Comparison of ENCODE assay signal across 22 mouse cellular contexts in genomic region chr13:78177381-78177950, GRCm38 (mm10). TPM values are rescaled to one million over a fixed set of nuclear protein-coding genes. Genes with fewer than 3 reads are reported as not detected.
DNase-seq lines count a peak whose midpoint lies in the region; ATAC-seq and TF ChIP-seq lines count a peak whose summit lies in the region.
"Had no signal": no experiment of that assay in that cellular context is flagged by ENCODE, and none has a peak within 500 bp of the region (broad histone marks: within the 10 kb centered on the region; RNA-seq: fewer than 3 reads in every experiment).

No protein-coding gene starts in this region.

- peaks cover 58% of the 10 kb centered on the region for H3K4me1 ChIP-seq in hindbrain, embryonic 10.5 days (replicated peaks)
- peaks cover 14% of the 10 kb centered on the region for H3K4me1 ChIP-seq in hindbrain, embryonic 16.5 days (ENCODE audit: control insufficient read depth, insufficient read depth, low read depth, low read length)
- peaks cover 47% of the 10 kb centered on the region for H3K4me1 ChIP-seq in embryonic facial prominence, embryonic 10.5 days
- H3K4me1 ChIP-seq in forebrain, postnatal 0 days (ENCODE audit: insufficient read depth): 0 out of 2 replicates have a peak, but pooled peaks cover 3% of the 10 kb centered on the region
- peaks cover 17% of the 10 kb centered on the region; the same call in 1 of the 2 replicates for H3K4me1 ChIP-seq in midbrain, embryonic 12.5 days
- H3K4me1 ChIP-seq: liver, embryonic 13.5 days had no signal

- H3K4me3 ChIP-seq in hindbrain, embryonic 10.5 days: peak overlapping the region; percentile 62
- H3K4me3 ChIP-seq in hindbrain, embryonic 16.5 days (ENCODE audit: low read length): no peak overlapping the region; the same call in 1 of the 2 replicates
- peak overlapping the region; percentile 60; the same call in 1 of the 2 replicates for H3K4me3 ChIP-seq in embryonic facial prominence, embryonic 10.5 days
- no peak overlapping the region for H3K4me3 ChIP-seq in forebrain, postnatal 0 days (ENCODE audit: low read depth, low read length)
- H3K4me3 ChIP-seq in midbrain, embryonic 12.5 days: peak overlapping the region; percentile 50
- H3K4me3 ChIP-seq: heart, embryonic 10.5 days; left cerebral cortex, adult 2 months; limb, embryonic 10.5 days; liver, embryonic 13.5 days; lung, embryonic 15.5 days; neural tube, embryonic 15.5 days had no signal

- WGBS in hindbrain, embryonic 10.5 days: 7% methylated on average over 5 of the region's 5 CpGs
- 24% methylated on average over 5 of the region's 5 CpGs for WGBS in hindbrain, embryonic 16.5 days
- 27% methylated on average over 5 of the region's 5 CpGs for WGBS in embryonic facial prominence, embryonic 10.5 days
- WGBS in forebrain, postnatal 0 days: 27% methylated on average over 5 of the region's 5 CpGs
- 16% methylated on average over 5 of the region's 5 CpGs for WGBS in midbrain, embryonic 12.5 days

- H3K27ac ChIP-seq in hindbrain, embryonic 10.5 days: peak overlapping the region; percentile 95
- no peak overlapping the region for H3K27ac ChIP-seq in hindbrain, embryonic 16.5 days (ENCODE audit: low read depth, low read length)
- H3K27ac ChIP-seq in embryonic facial prominence, embryonic 10.5 days (replicated peaks): 0 out of 2 replicates have a peak overlapping the region, but pooled peaks have one; percentile 37
- no peak overlapping the region for H3K27ac ChIP-seq in forebrain, postnatal 0 days (ENCODE audit: low read depth, low read length)
- H3K27ac ChIP-seq in midbrain, embryonic 12.5 days (replicated peaks): peak overlapping the region; percentile 96
- H3K27ac ChIP-seq: heart, embryonic 10.5 days; left cerebral cortex, adult 2 months; limb, embryonic 10.5 days; liver, embryonic 13.5 days; lung, embryonic 15.5 days; macrophage; neural tube, embryonic 15.5 days had no signal

- H3K4me2 ChIP-seq in hindbrain, embryonic 16.5 days (ENCODE audit: low read length): no peak overlapping the region
- no peak overlapping the region for H3K4me2 ChIP-seq in forebrain, postnatal 0 days (ENCODE audit: low read depth)
- H3K4me2 ChIP-seq in midbrain, embryonic 12.5 days (replicated peaks): peak overlapping the region; percentile 63
- H3K4me2 ChIP-seq: liver, embryonic 13.5 days; lung, embryonic 15.5 days; neural tube, embryonic 15.5 days had no signal

- no peaks in the 10 kb centered on the region for H3K9me3 ChIP-seq in hindbrain, embryonic 10.5 days
- H3K9me3 ChIP-seq in hindbrain, embryonic 16.5 days (ENCODE audit: control insufficient read depth, low read length): no peaks in the 10 kb centered on the region
- H3K9me3 ChIP-seq in embryonic facial prominence, embryonic 10.5 days: no peaks in the 10 kb centered on the region
- no peaks in the 10 kb centered on the region for H3K9me3 ChIP-seq in forebrain, postnatal 0 days (ENCODE audit: low read length)
- no peaks in the 10 kb centered on the region for H3K9me3 ChIP-seq in midbrain, embryonic 12.5 days
- H3K9me3 ChIP-seq: heart, embryonic 10.5 days; limb, embryonic 10.5 days; liver, embryonic 13.5 days; lung, embryonic 15.5 days; neural tube, embryonic 15.5 days had no signal

- H3K9ac ChIP-seq in hindbrain, embryonic 16.5 days (ENCODE audit: low read depth, low read length): no peak overlapping the region
- no peak overlapping the region for H3K9ac ChIP-seq in forebrain, postnatal 0 days
- H3K9ac ChIP-seq in midbrain, embryonic 12.5 days (replicated peaks): peak overlapping the region; percentile 78
- H3K9ac ChIP-seq: liver, embryonic 13.5 days; lung, embryonic 15.5 days; neural tube, embryonic 15.5 days had no signal

- H3K36me3 ChIP-seq in hindbrain, embryonic 10.5 days: no peaks in the 10 kb centered on the region
- H3K36me3 ChIP-seq in hindbrain, embryonic 16.5 days (ENCODE audit: control insufficient read depth, insufficient read depth, low read length): no peaks in the 10 kb centered on the region
- no peaks in the 10 kb centered on the region for H3K36me3 ChIP-seq in embryonic facial prominence, embryonic 10.5 days (replicated peaks)
- no peaks in the 10 kb centered on the region for H3K36me3 ChIP-seq in forebrain, postnatal 0 days (ENCODE audit: insufficient read depth)
- H3K36me3 ChIP-seq in midbrain, embryonic 12.5 days: no peaks in the 10 kb centered on the region
- H3K36me3 ChIP-seq: heart, embryonic 10.5 days; limb, embryonic 10.5 days; liver, embryonic 13.5 days; lung, embryonic 15.5 days; neural tube, embryonic 15.5 days had no signal

- no peak for TF ChIP-seq CTCF in forebrain, postnatal 0 days (IDR thresholded peaks at IDR 0.05; ENCODE audit: low read depth)

- no peak for ATAC-seq in hindbrain, embryonic 16.5 days
- ATAC-seq in forebrain, postnatal 0 days: no peak
- ATAC-seq in midbrain, embryonic 12.5 days (ENCODE audit: low FRiP score, low read depth): no peak
- ATAC-seq: inflammation-experienced regulatory T-cells, adult 6 months had no signal

- H3K27me3 ChIP-seq in hindbrain, embryonic 10.5 days (ENCODE audit: insufficient read depth, poor library complexity, severe bottlenecking): peaks cover 93% of the 10 kb centered on the region
- peaks cover 17% of the 10 kb centered on the region for H3K27me3 ChIP-seq in hindbrain, embryonic 16.5 days (replicated peaks; ENCODE audit: control insufficient read depth, insufficient read depth, low read length)
- H3K27me3 ChIP-seq in embryonic facial prominence, embryonic 10.5 days (replicated peaks; ENCODE audit: low read depth, poor library complexity, severe bottlenecking): peaks cover 100% of the 10 kb centered on the region
- H3K27me3 ChIP-seq in forebrain, postnatal 0 days (ENCODE audit: insufficient read depth, low read length): peaks cover 14% of the 10 kb centered on the region
- peaks cover 44% of the 10 kb centered on the region for H3K27me3 ChIP-seq in midbrain, embryonic 12.5 days

- DNase-seq in hindbrain, embryonic 10.5 days (ENCODE audit: low spot score): no peak
- no peak for DNase-seq in embryonic facial prominence, embryonic 10.5 days (ENCODE audit: low spot score)
- DNase-seq in forebrain, postnatal 0 days: peak; percentile 42
- DNase-seq in heart, adult 8-10 months (ENCODE audit: low spot score): no peak
- no peak for DNase-seq in yolk sac, embryonic 10.5 days (ENCODE audit: low spot score)
- DNase-seq in cerebellum, adult 9-11 months: no peak
- DNase-seq: adrenal gland, postnatal 36 days; cerebellum, adult 8-10 months; gastrocnemius, postnatal 25 days; heart, postnatal 10 days; kidney, adult 9 months; liver, embryonic 13.5 days; thymus, adult 18-20 months had no signal

RNA-seq across cellular contexts. Expression of gene Nr2f1, which starts 22.1 kb away (rescaled TPM):
- 69.0 and 74.0 TPM in 2 replicates for polyA plus RNA-seq in hindbrain, embryonic 10.5 days (2016; fragmentation: Nextera tagmentation; extraction: Ambion mirVana)
- 42.9 and 44.3 TPM in 2 replicates for polyA plus RNA-seq in hindbrain, embryonic 16.5 days (2015; fragmentation: Nextera tagmentation; extraction: Ambion mirVana)
- polyA plus RNA-seq in embryonic facial prominence, embryonic 10.5 days (2016; fragmentation: Nextera tagmentation; extraction: Ambion mirVana): 54.4 and 58.6 TPM in 2 replicates
- 161 and 250 TPM in 2 replicates for total RNA-seq in forebrain, postnatal 0 days (2014; rRNA removed)
- polyA plus RNA-seq in forebrain, postnatal 0 days (2015; fragmentation: Nextera tagmentation; extraction: Ambion mirVana): 72.9 and 89.1 TPM in 2 replicates
- polyA plus RNA-seq in midbrain, embryonic 12.5 days (2016; fragmentation: Nextera tagmentation; extraction: Ambion mirVana): 62.3 and 84.1 TPM in 2 replicates
- total RNA-seq in heart, adult 8-10 months (2022): 1 to 10 TPM; 1.5 to 4.4 (median 4.0) TPM
- polyA plus RNA-seq: inflammation-experienced regulatory T-cells, adult 6 months; macrophage had no signal

Comparison
In these comparisons a context has a peak if more than half of its experiments do, and no peak if none do; other contexts are left out.
1. H3K27ac ChIP-seq: peak in hindbrain, embryonic 10.5 days (single experiment), embryonic facial prominence, embryonic 10.5 days (single experiment) and midbrain, embryonic 12.5 days (single experiment); none in hindbrain, embryonic 16.5 days (single experiment) and forebrain, postnatal 0 days (single experiment).
2. H3K4me3 ChIP-seq: peak in hindbrain, embryonic 10.5 days (single experiment), embryonic facial prominence, embryonic 10.5 days (single experiment) and midbrain, embryonic 12.5 days (single experiment); none in hindbrain, embryonic 16.5 days (single experiment) and forebrain, postnatal 0 days (single experiment).